8 mouse cellular contexts compared by ENCODE assay signal in the genomic region with DNA sequence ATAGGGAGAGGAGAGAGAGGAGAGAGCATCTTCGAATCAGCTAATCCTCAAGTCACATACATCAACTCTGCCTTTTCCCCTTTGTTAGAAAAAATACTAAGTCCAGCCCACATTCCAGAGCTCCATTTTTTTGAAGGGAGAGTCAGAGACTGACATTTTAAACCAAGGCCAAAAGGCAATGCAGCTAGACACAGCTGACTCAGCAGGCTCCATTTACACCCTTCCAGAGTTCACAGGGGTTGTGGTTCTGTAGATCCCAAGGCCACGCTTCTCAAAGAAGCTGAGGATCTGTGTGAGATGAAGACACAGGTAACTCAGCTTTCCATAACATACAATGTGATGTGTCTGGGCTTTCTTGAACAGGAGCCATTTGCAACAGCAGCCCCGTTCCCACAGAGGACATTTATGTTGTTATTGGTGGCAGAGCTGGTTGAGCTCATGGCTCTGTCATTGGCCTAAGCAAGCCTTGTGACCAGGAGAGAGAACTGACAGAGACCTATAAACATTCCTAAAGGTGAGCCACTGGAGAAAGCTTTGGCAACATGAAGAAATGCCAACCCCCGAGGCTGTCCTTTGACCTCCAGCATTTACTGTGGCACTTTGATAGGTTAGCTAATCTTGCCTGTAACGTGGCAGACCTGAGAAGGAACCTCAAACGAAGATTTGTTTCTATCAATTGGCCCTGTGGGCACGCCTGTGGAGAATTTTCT. TPM values are rescaled to one million over a fixed set of nuclear protein-coding genes. Genes with fewer than 3 reads are reported as not detected.
DNase-seq lines count a peak whose midpoint lies in the region; ATAC-seq and TF ChIP-seq lines count a peak whose summit lies in the region.

No protein-coding gene starts in this region.

- DNase-seq in liver, adult 2 months (ENCODE audit: extremely low read depth, low read depth, low spot score) = peak; percentile 71
- DNase-seq in liver = no peak
- DNase-seq in cerebellum, adult 9-10 months = no peak
- no peak for DNase-seq in cerebellum, adult 11-12 months
- DNase-seq in right cerebral cortex, adult 18-20 months = no peak

- H3K79me2 ChIP-seq in liver, adult 2 months (ENCODE audit: control insufficient read depth, insufficient read depth, low read length) = no peaks in the 10 kb centered on the region

- ATAC-seq in intestine, postnatal 0 days = peak; percentile 77
- ATAC-seq in lung, embryonic 16.5 days (ENCODE audit: low read depth) = peak; percentile 62

- TF ChIP-seq POLR2A in liver, adult 2 months (IDR thresholded peaks at IDR 0.05; ENCODE audit: extremely low read depth, insufficient read depth, low read length) = no peak

- no peaks in the 10 kb centered on the region for H3K36me3 ChIP-seq in liver, adult 2 months (ENCODE audit: control insufficient read depth, insufficient read depth, low read length)
- H3K36me3 ChIP-seq in erythroblast, embryonic 14.5 days (ENCODE audit: control insufficient read depth) = no peaks in the 10 kb centered on the region
- no peaks in the 10 kb centered on the region for H3K36me3 ChIP-seq in intestine, postnatal 0 days (ENCODE audit: control insufficient read depth, insufficient read depth)
- H3K36me3 ChIP-seq in lung, embryonic 16.5 days (ENCODE audit: control insufficient read depth, insufficient read depth, low read length) = no peaks in the 10 kb centered on the region

- no peak overlapping the region for H3K9ac ChIP-seq in liver, adult 2 months (ENCODE audit: low read depth, low read length)
- H3K9ac ChIP-seq in intestine, postnatal 0 days (ENCODE audit: low read depth, low read length) = peak overlapping the region; percentile 50; the same call in 1 of the 2 replicates
- peak overlapping the region; percentile 80 for H3K9ac ChIP-seq in lung, embryonic 16.5 days (ENCODE audit: low read length)

- no peak overlapping the region for H3K27ac ChIP-seq in liver, adult 2 months (replicated peaks; ENCODE audit: insufficient read depth, low read depth, low read length)
- peak overlapping the region; percentile 85 for H3K27ac ChIP-seq in intestine, postnatal 0 days (ENCODE audit: low read depth, low read length)
- peak overlapping the region; percentile 88 for H3K27ac ChIP-seq in lung, embryonic 16.5 days (ENCODE audit: low read length)

- H3K4me2 ChIP-seq in intestine, postnatal 0 days (replicated peaks; ENCODE audit: low read depth) = peak overlapping the region; percentile 64
- H3K4me2 ChIP-seq in lung, embryonic 16.5 days (ENCODE audit: low read depth, low read length) = peak overlapping the region; percentile 60

- H3K4me1 ChIP-seq in liver, adult 2 months (ENCODE audit: control insufficient read depth, insufficient read depth, low read length) = peaks cover 10% of the 10 kb centered on the region
- peaks cover 31% of the 10 kb centered on the region for H3K4me1 ChIP-seq in erythroblast, embryonic 14.5 days (ENCODE audit: control insufficient read depth)
- H3K4me1 ChIP-seq in intestine, postnatal 0 days (replicated peaks; ENCODE audit: control insufficient read depth, insufficient read depth, low read length) = no peaks in the 10 kb centered on the region
- peaks cover 4% of the 10 kb centered on the region; the same call in 1 of the 2 replicates for H3K4me1 ChIP-seq in lung, embryonic 16.5 days (replicated peaks; ENCODE audit: control insufficient read depth, insufficient read depth, low read length)

- TF ChIP-seq CTCF in liver, adult 2 months (IDR thresholded peaks at IDR 0.05; ENCODE audit: low read depth, low read length) = no peak
- no peak for TF ChIP-seq CTCF in intestine, postnatal 0 days (IDR thresholded peaks at IDR 0.05; ENCODE audit: low read depth)

- H3K4me3 ChIP-seq in liver, adult 2 months (ENCODE audit: insufficient read depth, low read depth, low read length) = peak overlapping the region; percentile 87; the same call in 1 of the 2 replicates
- H3K4me3 ChIP-seq in erythroblast, embryonic 14.5 days (replicated peaks) = peak overlapping the region; percentile 67
- peak overlapping the region; percentile 47 for H3K4me3 ChIP-seq in intestine, postnatal 0 days (ENCODE audit: low read depth, low read length)
- H3K4me3 ChIP-seq in lung, embryonic 16.5 days (ENCODE audit: low read length) = peak overlapping the region; percentile 69

- no peaks in the 10 kb centered on the region for H3K27me3 ChIP-seq in liver, adult 2 months (ENCODE audit: control insufficient read depth, insufficient read depth, low read length)
- H3K27me3 ChIP-seq in erythroblast, embryonic 14.5 days (ENCODE audit: control insufficient read depth) = peaks cover 4% of the 10 kb centered on the region
- no peaks in the 10 kb centered on the region for H3K27me3 ChIP-seq in intestine, postnatal 0 days (replicated peaks; ENCODE audit: control insufficient read depth, insufficient read depth, low read length)
- no peaks in the 10 kb centered on the region for H3K27me3 ChIP-seq in lung, embryonic 16.5 days (ENCODE audit: control insufficient read depth, insufficient read depth, low read depth, low read length)

- WGBS in liver, adult 2 months = 36% methylated on average over 7 of the region's 7 CpGs
- 39% methylated on average over 7 of the region's 7 CpGs for WGBS in intestine, postnatal 0 days
- 60% methylated on average over 7 of the region's 7 CpGs for WGBS in lung, embryonic 16.5 days

- no peaks in the 10 kb centered on the region for H3K9me3 ChIP-seq in erythroblast, embryonic 14.5 days (ENCODE audit: control insufficient read depth, low read length)
- H3K9me3 ChIP-seq in intestine, postnatal 0 days (ENCODE audit: control insufficient read depth) = no peaks in the 10 kb centered on the region
- no peaks in the 10 kb centered on the region for H3K9me3 ChIP-seq in lung, embryonic 16.5 days (ENCODE audit: control insufficient read depth, low read length)

RNA-seq across cellular contexts. Expression of a gene that starts 17.0 kb away (rescaled TPM):
- total RNA-seq in liver, adult 2 months (2014; rRNA removed) = 12.2 and 13.0 TPM in 2 replicates
- 12.5 and 13.5 TPM in 2 replicates for polyA plus RNA-seq in liver, adult 2 months (2012; rRNA removed)
- 0.10 TPM in 1 of 2 replicates, not detected in the other for polyA plus RNA-seq in erythroblast, embryonic 14.5 days (2012)
- polyA plus RNA-seq in intestine, postnatal 0 days (2015; fragmentation: Nextera tagmentation; extraction: Ambion mirVana) = 47.7 and 51.9 TPM in 2 replicates
- 31.8 and 36.5 TPM in 2 replicates for polyA plus RNA-seq in lung, embryonic 16.5 days (2015; fragmentation: Nextera tagmentation; extraction: Ambion mirVana)

RNA-seq across cellular contexts. Expression of a gene that starts 40.2 kb away (rescaled TPM):
- 19.5 and 20.3 TPM in 2 replicates for total RNA-seq in liver, adult 2 months (2014; rRNA removed)
- polyA plus RNA-seq in liver, adult 2 months (2012; rRNA removed) = 15.9 and 17.3 TPM in 2 replicates
- 1.8 and 3.6 TPM in 2 replicates for polyA plus RNA-seq in erythroblast, embryonic 14.5 days (2012)
- 49.0 and 50.8 TPM in 2 replicates for polyA plus RNA-seq in intestine, postnatal 0 days (2015; fragmentation: Nextera tagmentation; extraction: Ambion mirVana)
- 29.5 and 29.9 TPM in 2 replicates for polyA plus RNA-seq in lung, embryonic 16.5 days (2015; fragmentation: Nextera tagmentation; extraction: Ambion mirVana)

Comparison
In these comparisons a context has a peak if more than half of its experiments do, and no peak if none do; other contexts are left out.
1. RNA of a gene that starts 17.0 kb away (polyA plus RNA-seq): 47.7 to 51.9 TPM in intestine, postnatal 0 days, 31.8 to 36.5 TPM in lung, embryonic 16.5 days and 12.5 to 13.5 TPM in liver, adult 2 months; 0.10 TPM in erythroblast, embryonic 14.5 days; every median in the first group is over 10 times any median in the second.
2. Peak in every context shown above with its lines, with median percentiles within 50 percentile points of each other: H3K4me3 ChIP-seq.